Mouse (Mus musculus) embryonic facial prominence, embryonic 13.5 days (tissue): ENCODE results near the gene Ccdc7a. TPM values are rescaled to one million over a fixed set of nuclear protein-coding genes. Genes with fewer than 3 reads are reported as not detected.
A peak's percentile ranks its signal among the peaks of the same experiment; 100 is the strongest.
"Not testable (repeated sequence)": the region's sequence is repeated elsewhere in the genome, so short reads cannot be mapped to it uniquely, and the experiment has no call there.

ENCODE experiments used
- ATAC-seq: fragments of 200-750 bp; cut with Nextera tagmentation; 2 replicates; pipeline ENCODE4 v1.8.0; 2017; ENCODE audit warnings: low read depth; ENCODE audit not compliant: insufficient number of reproducible peaks, insufficient read depth, low FRiP score, low TSS enrichment
- H3K27ac ChIP-seq: fragments of 300-500 bp; sonication (generic); 2 replicates; pipeline ENCODE4 v1.5.1; 2015; ENCODE audit warnings: moderate library complexity, mild to moderate bottlenecking, inconsistent platforms
- H3K27me3 ChIP-seq: fragments of 300-500 bp; sonication (generic); 2 replicates; pipeline ENCODE4 v1.6.1; 2015; ENCODE audit warnings: mild to moderate bottlenecking, inconsistent platforms
- H3K36me3 ChIP-seq: fragments of 300-500 bp; sonication (generic); 2 replicates; pipeline ENCODE4 v1.6.1; 2015; ENCODE audit warnings: mild to moderate bottlenecking, inconsistent platforms
- H3K4me1 ChIP-seq: fragments of 300-500 bp; sonication (generic); 2 replicates; pipeline ENCODE4 v1.6.1; 2015; ENCODE audit warnings: inconsistent platforms
- H3K4me2 ChIP-seq: fragments of 300-500 bp; sonication (generic); 2 replicates; pipeline ENCODE4 v1.6.1; 2015; ENCODE audit warnings: moderate library complexity, mild to moderate bottlenecking, inconsistent platforms
- H3K4me3 ChIP-seq: fragments of 300-500 bp; sonication (generic); 2 replicates; pipeline ENCODE4 v1.5.1; 2015; ENCODE audit warnings: mild to moderate bottlenecking, inconsistent platforms
- H3K9ac ChIP-seq: fragments of 300-500 bp; sonication (generic); 2 replicates; pipeline ENCODE4 v1.6.1; 2015; ENCODE audit warnings: mild to moderate bottlenecking, inconsistent platforms
- H3K9me3 ChIP-seq: fragments of 300-500 bp; sonication (generic); 2 replicates; pipeline ENCODE4 v1.6.1; 2016; ENCODE audit warnings: inconsistent platforms
- WGBS: fragments of 180-500 bp; shearing (Covaris S2); methylation state at CpG from one replicate; pipeline ENCODE4 v1.1.7; 2015; ENCODE audit warnings: mixed read lengths; 5-methylcytosine and 5-hydroxymethylcytosine counted together
- polyA plus RNA-seq: library from polyadenylated mRNA; unstranded; fragments of >200 nt; fragmentation: Nextera tagmentation; extraction: Ambion mirVana; gene quantifications from 2 replicates; pipeline ENCODE4 v1.2.1, GENCODE M21; 2015

Gene Ccdc7a
- polyA plus RNA-seq, result not detected in 2 replicates

GRCm38 (mm10) chr8:129065417-129065816, at the start of gene Ccdc7a:
Gene Ccdc7a, minus strand, starts transcription at chr8:129065517.
- not testable (repeated sequence) for H3K36me3 ChIP-seq, ATAC-seq, H3K9me3 ChIP-seq, H3K9ac ChIP-seq, H3K4me2 ChIP-seq, H3K27ac ChIP-seq, H3K4me3 ChIP-seq, H3K27me3 ChIP-seq, H3K4me1 ChIP-seq
- 81% methylated on average over 2 of the region's 11 CpGs for whole genome bisulfite sequencing

GRCm38 (mm10) chr8:129066834-129067233, 1.5 kb upstream of the Ccdc7a start, which contains the start of gene Ccdc7b:
Gene Ccdc7b, plus strand, starts transcription at chr8:129067134.
- not testable (repeated sequence) for H3K4me1 ChIP-seq, H3K27me3 ChIP-seq, H3K9ac ChIP-seq, H3K4me3 ChIP-seq, ATAC-seq, H3K36me3 ChIP-seq, H3K4me2 ChIP-seq, H3K27ac ChIP-seq, H3K9me3 ChIP-seq
- 79% methylated on average over 1 of the region's 10 CpGs for WGBS

DNA sequence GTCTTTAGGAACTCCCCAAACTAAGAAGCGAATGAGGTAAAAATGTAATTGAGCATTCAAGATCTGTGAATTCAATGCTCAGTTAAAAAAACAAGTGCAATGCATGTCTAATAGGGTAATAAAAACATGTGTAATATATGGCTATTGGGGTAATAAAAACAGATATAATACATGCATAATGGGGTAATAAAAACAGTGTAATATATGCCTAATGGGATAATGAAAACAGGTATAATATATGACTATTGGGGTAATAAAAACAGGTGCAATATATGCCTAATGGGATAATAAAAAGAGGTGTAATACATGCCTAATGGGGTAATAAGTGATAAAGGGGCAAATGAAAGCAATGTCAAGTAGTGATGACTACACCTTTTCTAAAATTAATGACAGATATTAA, 73.9 kb downstream of the Ccdc7a start:
- WGBS, result 91% methylated on average over 1 of the region's 1 CpGs
- no peak overlapping the region for H3K4me2 ChIP-seq
- no peak for ATAC-seq
- no peaks in the 10 kb centered on the region for H3K36me3 ChIP-seq
- no peak overlapping the region for H3K4me3 ChIP-seq
- H3K9me3 ChIP-seq, result no peaks in the 10 kb centered on the region
- H3K27ac ChIP-seq, result no peak overlapping the region
- H3K27me3 ChIP-seq, result no peaks in the 10 kb centered on the region
- no peaks in the 10 kb centered on the region for H3K4me1 ChIP-seq
- no peak overlapping the region for H3K9ac ChIP-seq

DNA sequence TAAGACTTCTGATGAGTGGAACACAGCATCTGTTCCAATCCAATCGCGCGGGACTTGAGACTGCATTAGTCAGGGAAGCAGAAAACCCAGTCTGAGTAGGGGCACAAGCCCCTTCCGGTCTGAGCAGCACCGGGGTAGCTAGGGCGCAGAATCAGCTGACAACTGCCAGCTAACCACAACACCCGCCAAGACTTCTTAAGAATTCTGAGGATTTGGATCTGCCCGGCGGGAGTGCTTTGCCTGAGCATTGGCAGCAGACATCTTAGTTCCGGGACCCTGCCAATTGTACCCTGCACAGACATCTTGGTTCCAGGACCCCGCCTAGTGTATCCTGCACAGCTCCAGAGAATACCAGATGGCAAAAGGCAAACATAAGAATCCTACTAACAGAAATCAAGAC, 116.4 kb downstream of the Ccdc7a start:
- WGBS, result 87% methylated on average over 11 of the region's 11 CpGs
- ATAC-seq, result not testable (repeated sequence)

DNA sequence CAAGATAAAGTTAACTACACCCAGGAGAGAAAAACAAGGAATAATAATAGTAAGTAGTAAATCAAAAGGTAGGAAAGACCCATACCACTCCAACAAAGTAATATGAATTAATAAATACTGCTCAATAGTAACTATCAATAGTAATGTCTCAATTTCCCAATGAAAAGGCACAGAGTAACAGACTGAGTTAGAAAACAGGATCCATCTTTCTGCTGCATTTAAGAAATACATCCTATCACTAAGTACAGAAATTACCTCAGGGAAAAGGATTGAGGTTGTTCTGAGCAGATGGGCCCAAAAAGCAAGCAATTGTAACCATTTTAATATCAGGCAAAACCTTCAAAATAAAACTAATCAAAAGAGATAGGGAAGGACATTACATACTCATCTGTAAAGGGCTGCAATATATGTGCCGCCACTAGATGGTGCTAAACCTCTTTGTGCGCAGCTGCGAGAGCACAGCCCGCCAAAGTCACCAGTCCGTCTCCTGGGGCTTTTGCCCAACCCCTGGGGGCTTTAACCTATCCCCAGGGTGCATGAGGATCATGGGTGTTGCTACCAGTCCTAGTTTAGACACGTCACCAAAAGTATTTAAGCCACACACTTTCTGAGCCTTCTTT, 124.2 kb downstream of the Ccdc7a start:
- H3K4me1 ChIP-seq, H3K4me3 ChIP-seq, H3K27ac ChIP-seq, H3K9ac ChIP-seq, ATAC-seq, H3K9me3 ChIP-seq, H3K36me3 ChIP-seq, H3K27me3 ChIP-seq: not testable (repeated sequence)
- H3K4me2 ChIP-seq, result peak overlapping the region; percentile 31
- WGBS, result 3% methylated on average over 6 of the region's 6 CpGs

More for the DNA sequence above, 116.4 kb downstream of the Ccdc7a start:
- H3K9me3 ChIP-seq, H3K4me3 ChIP-seq, H3K27ac ChIP-seq, H3K4me1 ChIP-seq, H3K27me3 ChIP-seq, H3K36me3 ChIP-seq, H3K4me2 ChIP-seq, H3K9ac ChIP-seq: not testable (repeated sequence)

DNA sequence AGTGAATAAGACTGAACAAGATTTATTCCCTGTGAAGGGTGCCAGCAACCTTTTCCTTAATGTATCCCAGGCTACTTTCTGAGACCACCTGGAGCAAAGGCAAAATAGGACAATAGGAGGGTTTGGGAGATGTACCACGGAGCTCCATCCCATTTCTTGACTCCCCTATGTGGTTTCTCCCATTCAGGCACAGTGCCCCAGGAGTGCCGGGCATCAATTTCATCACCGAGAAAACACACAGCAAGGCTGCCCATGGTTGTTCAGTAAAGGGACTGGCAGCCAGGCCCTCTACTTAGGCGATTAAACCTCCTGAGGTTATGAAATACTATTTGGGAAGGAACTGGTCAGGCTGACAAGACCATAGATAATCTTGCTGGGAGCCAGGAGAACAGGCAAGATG, 131.9 kb downstream of the Ccdc7a start:
- WGBS, result 61% methylated on average over 4 of the region's 4 CpGs
- Histone ChIP-seq H3K27me3 (no peaks in the 10 kb centered on the region), H3K27ac (no peak overlapping the region), H3K4me2 (no peak overlapping the region), H3K36me3 (no peaks in the 10 kb centered on the region), H3K4me1 (no peaks in the 10 kb centered on the region), H3K9me3 (no peaks in the 10 kb centered on the region), H3K4me3 (no peak overlapping the region), H3K9ac (no peak overlapping the region)
- ATAC-seq, result no peak

- Histone ChIP-seq H3K4me1 (no peaks in the 10 kb centered on the region), H3K9me3 (no peaks in the 10 kb centered on the region), H3K4me3 (no peak overlapping the region), H3K27ac (no peak overlapping the region), H3K4me2 (no peak overlapping the region), H3K36me3 (no peaks in the 10 kb centered on the region), H3K9ac (no peak overlapping the region), H3K27me3 (no peaks in the 10 kb centered on the region)
- ATAC-seq, result no peak
- 53% methylated on average over 3 of the region's 3 CpGs for WGBS
Observed at GRCm38 (mm10) chr8:128882719-128883118, 182.6 kb downstream of the Ccdc7a start.

- H3K9me3 ChIP-seq, result no peaks in the 10 kb centered on the region
- H3K4me2 ChIP-seq, result no peak overlapping the region
- no peak for ATAC-seq
- no peaks in the 10 kb centered on the region for H3K27me3 ChIP-seq
- no peak overlapping the region for H3K9ac ChIP-seq
- no peaks in the 10 kb centered on the region for H3K4me1 ChIP-seq
- WGBS, result 62% methylated on average over 5 of the region's 5 CpGs
- H3K36me3 ChIP-seq, result no peaks in the 10 kb centered on the region
- H3K4me3 ChIP-seq, result no peak overlapping the region
- no peak overlapping the region for H3K27ac ChIP-seq
Observed at GRCm38 (mm10) chr8:128843749-128844148, 221.6 kb downstream of the Ccdc7a start.

GRCm38 (mm10) chr8:128812521-128812920, 252.8 kb downstream of the Ccdc7a start:
- ATAC-seq, result no peak
- Histone ChIP-seq H3K4me3 (no peak overlapping the region), H3K27me3 (no peaks in the 10 kb centered on the region), H3K36me3 (no peaks in the 10 kb centered on the region), H3K27ac (no peak overlapping the region), H3K4me2 (no peak overlapping the region), H3K9me3 (no peaks in the 10 kb centered on the region), H3K9ac (no peak overlapping the region), H3K4me1 (no peaks in the 10 kb centered on the region)
- WGBS, result 69% methylated on average over 4 of the region's 4 CpGs

GRCm38 (mm10) chr8:128798594-128798993, 266.7 kb downstream of the Ccdc7a start, which contains the start of gene Gm3952:
Gene Gm3952, minus strand, starts transcription at chr8:128798694.
- no peaks in the 10 kb centered on the region for H3K4me1 ChIP-seq
- no peak for ATAC-seq
- H3K27me3 ChIP-seq, result no peaks in the 10 kb centered on the region
- 86% methylated on average over 1 of the region's 1 CpGs for WGBS
- H3K36me3 ChIP-seq, result no peaks in the 10 kb centered on the region
- no peak within 1 kb of the TSS for H3K4me2 ChIP-seq
- H3K9ac ChIP-seq, result no peak within 1 kb of the TSS
- no peak within 1 kb of the TSS for H3K4me3 ChIP-seq
- no peak within 1 kb of the TSS for H3K27ac ChIP-seq
- H3K9me3 ChIP-seq, result no peaks in the 10 kb centered on the region

DNA sequence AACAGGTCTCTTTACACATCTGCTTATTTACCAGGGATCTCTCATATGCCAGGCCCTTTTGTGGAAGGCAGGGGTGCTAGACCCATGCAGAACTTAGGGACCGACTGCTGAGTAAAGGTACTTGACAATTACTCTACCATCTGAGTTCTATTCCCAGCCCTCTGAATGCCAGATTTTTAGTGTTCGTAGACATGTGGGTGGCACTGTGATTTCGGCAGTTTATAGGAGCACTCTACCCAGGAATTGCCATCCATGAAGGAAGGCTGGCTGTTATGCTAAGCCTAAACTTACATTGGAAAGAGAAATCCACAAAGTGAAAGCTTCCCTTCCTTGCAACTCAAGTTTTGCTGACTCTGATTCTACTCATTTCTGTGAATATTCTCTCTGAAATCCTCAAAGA, 329.6 kb downstream of the Ccdc7a start:
- 96% methylated on average over 3 of the region's 3 CpGs for WGBS
- no peak overlapping the region for H3K9ac ChIP-seq
- H3K27ac ChIP-seq, result no peak overlapping the region
- H3K4me2 ChIP-seq, result no peak overlapping the region
- H3K4me3 ChIP-seq, result no peak overlapping the region
- no peak for ATAC-seq
- no peaks in the 10 kb centered on the region for H3K4me1 ChIP-seq
- H3K36me3 ChIP-seq, result peaks cover 64% of the 10 kb centered on the region
- no peaks in the 10 kb centered on the region for H3K9me3 ChIP-seq
- no peaks in the 10 kb centered on the region for H3K27me3 ChIP-seq

- 94% methylated on average over 3 of the region's 3 CpGs for WGBS
- no peaks in the 10 kb centered on the region for H3K4me1 ChIP-seq
- H3K4me3 ChIP-seq, result no peak overlapping the region
- H3K9ac ChIP-seq, result no peak overlapping the region
- ATAC-seq, result no peak
- no peak overlapping the region for H3K27ac ChIP-seq
- no peaks in the 10 kb centered on the region for H3K9me3 ChIP-seq
- H3K4me2 ChIP-seq, result no peak overlapping the region
- H3K27me3 ChIP-seq, result no peaks in the 10 kb centered on the region
- H3K36me3 ChIP-seq, result peaks cover 62% of the 10 kb centered on the region
Observed at GRCm38 (mm10) chr8:128734118-128734517, 331.2 kb downstream of the Ccdc7a start.
